Mouse (Mus musculus) hindbrain, postnatal 0 days (tissue): ENCODE results near the gene Mpz. TPM values are rescaled to one million over a fixed set of nuclear protein-coding genes. Genes with fewer than 3 reads are reported as not detected.

Experiments used
- ATAC-seq: fragments of 200-750 bp; cut with Nextera tagmentation; 2 replicates; pipeline ENCODE4 v1.8.0; 2017; ENCODE audit warnings: mild to moderate bottlenecking, moderate TSS enrichment, moderate library complexity
- DNase-seq: peaks from one replicate; pipeline ENCODE4 v3.0.0-alpha.2; 2015; ENCODE audit warnings: low spot score
- H3K27ac ChIP-seq: fragments of 300-500 bp; sonication (generic); 2 replicates; pipeline ENCODE4 v1.5.1; 2014; ENCODE audit warnings: mild to moderate bottlenecking
- H3K27me3 ChIP-seq: fragments of 300-500 bp; sonication (generic); 2 replicates; pipeline ENCODE4 v1.6.1; 2014; ENCODE audit warnings: low read length, mixed read lengths; ENCODE audit not compliant: insufficient read depth
- H3K36me3 ChIP-seq: fragments of 300-500 bp; sonication (generic); 2 replicates; pipeline ENCODE4 v1.6.1; 2014; ENCODE audit warnings: low read length, mixed read lengths; ENCODE audit not compliant: insufficient read depth
- H3K4me1 ChIP-seq: fragments of 300-500 bp; sonication (generic); 2 replicates; pipeline ENCODE4 v1.6.1; 2014; ENCODE audit warnings: antibody characterized with exemption, low read length, mixed read lengths; ENCODE audit not compliant: insufficient read depth
- H3K4me2 ChIP-seq: fragments of 300-500 bp; sonication (generic); 2 replicates; pipeline ENCODE4 v1.6.1; 2014; ENCODE audit warnings: low read depth, mild to moderate bottlenecking, low read length, moderate library complexity, mixed read lengths
- H3K4me3 ChIP-seq: fragments of 300-500 bp; sonication (generic); 2 replicates; pipeline ENCODE4 v1.5.1; 2014; ENCODE audit warnings: low read length
- H3K9ac ChIP-seq: fragments of 300-500 bp; sonication (generic); replicated peaks from 2 replicates; pipeline ENCODE4 v1.6.1; 2014; ENCODE audit warnings: mild to moderate bottlenecking, low read length, moderate library complexity, mixed read lengths
- H3K9me3 ChIP-seq: fragments of 300-500 bp; sonication (generic); 2 replicates; pipeline ENCODE4 v1.6.1; 2016; ENCODE audit warnings: low read length, mixed read lengths
- CTCF ChIP-seq: IDR thresholded peaks from 2 replicates; pipeline ENCODE4 v1.5.1; 2016; ENCODE audit warnings: antibody characterized with exemption, control low read depth, low read depth
- WGBS: fragments of 180-500 bp; shearing (Covaris S2); extraction: QIAGEN DNeasy Blood & Tissue Kit; methylation state at CpG from one replicate; pipeline ENCODE4 v1.1.7; 2014; 5-methylcytosine and 5-hydroxymethylcytosine counted together
- polyA plus RNA-seq: library from polyadenylated mRNA; unstranded; fragments of >200 nt; fragmentation: Nextera tagmentation; extraction: Ambion mirVana; gene quantifications from 2 replicates; pipeline ENCODE4 v1.2.1, GENCODE M21; 2015
- total RNA-seq: library from RNA; depleted of rRNA; stranded (reverse); fragments of >200 nt; gene quantifications from 2 replicates; pipeline ENCODE4 v1.2.3, GENCODE M21; 2014; rRNA removed

The Mpz gene
- 4.8 and 5.5 TPM in 2 replicates for total RNA-seq
- polyA plus RNA-seq, result 5.1 and 5.9 TPM in 2 replicates

GRCm38 (mm10) chr1:171149974-171150760 is at the start of gene Mpz, which contains the start of gene Sdhc:
TSS of gene Mpz (plus strand) at chr1:171150711.
TSS of gene Sdhc (minus strand) at chr1:171150603.
- no peak for TF ChIP-seq CTCF
- Histone ChIP-seq H3K27ac (peak within 1 kb of the TSS; percentile 91), H3K9ac (peak within 1 kb of the TSS; percentile 89), H3K4me2 (peak within 1 kb of the TSS; percentile 71), H3K27me3 (no peaks in the 10 kb centered on the region), H3K4me1 (peaks cover 3% of the 10 kb centered on the region; the same call in 1 of the 2 replicates), H3K4me3 (peak within 1 kb of the TSS; percentile 89), H3K36me3 (0 out of 2 replicates have a peak, but pooled peaks cover under 1% of the 10 kb centered on the region), H3K9me3 (no peaks in the 10 kb centered on the region)
- under 1% methylated on average over 34 of the region's 34 CpGs for WGBS
- DNase-seq, result peak; percentile 96
- ATAC-seq, result peak; percentile 97

GRCm38 (mm10) chr1:171101033-171101432 is 49.5 kb upstream of the Mpz start:
- ATAC-seq (no peak), DNase-seq (no peak)
- Histone ChIP-seq H3K4me2 (peak overlapping the region; percentile 58; the same call in 1 of the 2 replicates), H3K4me1 (no peaks in the 10 kb centered on the region), H3K27ac (no peak overlapping the region), H3K9me3 (no peaks in the 10 kb centered on the region), H3K9ac (no peak overlapping the region), H3K27me3 (no peaks in the 10 kb centered on the region), H3K4me3 (no peak overlapping the region), H3K36me3 (no peaks in the 10 kb centered on the region)
- WGBS, result 61% methylated on average over 2 of the region's 2 CpGs
- TF ChIP-seq CTCF, result no peak

GRCm38 (mm10) chr1:171101733-171102546 is 48.6 kb upstream of the Mpz start:
- TF ChIP-seq CTCF, result peak; percentile 42
- Histone ChIP-seq H3K4me3 (peak overlapping the region; percentile 69), H3K9ac (peak overlapping the region; percentile 63), H3K4me1 (no peaks in the 10 kb centered on the region), H3K27ac (peak overlapping the region; percentile 86), H3K27me3 (no peaks in the 10 kb centered on the region), H3K4me2 (peak overlapping the region; percentile 58), H3K36me3 (no peaks in the 10 kb centered on the region), H3K9me3 (no peaks in the 10 kb centered on the region)
- DNase-seq (peak; percentile 86), ATAC-seq (peak; percentile 89)
- WGBS, result under 1% methylated on average over 40 of the region's 40 CpGs

- ATAC-seq (peak; percentile 94), DNase-seq (peak; percentile 87)
- Histone ChIP-seq H3K27ac (peak overlapping the region; percentile 86), H3K4me2 (peak overlapping the region; percentile 58), H3K4me3 (peak overlapping the region; percentile 69), H3K9me3 (no peaks in the 10 kb centered on the region), H3K36me3 (no peaks in the 10 kb centered on the region), H3K4me1 (no peaks in the 10 kb centered on the region), H3K27me3 (no peaks in the 10 kb centered on the region), H3K9ac (peak overlapping the region; percentile 63)
- no peak for TF ChIP-seq CTCF
- WGBS, result under 1% methylated on average over 35 of the region's 35 CpGs
Measured at GRCm38 (mm10) chr1:171102547-171103177, 47.8 kb upstream of the Mpz start.

GRCm38 (mm10) chr1:171103179-171103840 is 47.2 kb upstream of the Mpz start:
- DNase-seq, result no peak
- H3K27ac ChIP-seq, result no peak overlapping the region
- TF ChIP-seq CTCF, result no peak
- H3K9me3 ChIP-seq, result no peaks in the 10 kb centered on the region
- WGBS, result 10% methylated on average over 10 of the region's 10 CpGs
- peak overlapping the region; percentile 69 for H3K4me3 ChIP-seq
- H3K36me3 ChIP-seq, result no peaks in the 10 kb centered on the region
- ATAC-seq, result no peak
- H3K27me3 ChIP-seq, result no peaks in the 10 kb centered on the region
- H3K9ac ChIP-seq, result 0 out of 2 replicates have a peak overlapping the region, but pooled peaks have one; percentile 6
- H3K4me1 ChIP-seq, result no peaks in the 10 kb centered on the region
- peak overlapping the region; percentile 58 for H3K4me2 ChIP-seq

GRCm38 (mm10) chr1:171105226-171105625 is 45.3 kb upstream of the Mpz start:
- Histone ChIP-seq H3K36me3 (no peaks in the 10 kb centered on the region), H3K4me2 (no peak overlapping the region), H3K9ac (no peak overlapping the region), H3K27ac (no peak overlapping the region), H3K9me3 (no peaks in the 10 kb centered on the region), H3K27me3 (no peaks in the 10 kb centered on the region), H3K4me1 (no peaks in the 10 kb centered on the region), H3K4me3 (no peak overlapping the region)
- no peak for DNase-seq
- no peak for ATAC-seq
- no peak for TF ChIP-seq CTCF
- WGBS, result 77% methylated on average over 6 of the region's 6 CpGs
